Mouse (Mus musculus) embryonic facial prominence, embryonic 11.5 days (tissue): ENCODE data around the gene Map3k4. TPM values are rescaled to one million over a fixed set of nuclear protein-coding genes. Genes with fewer than 3 reads are reported as not detected.

Experiments used
- ATAC-seq: fragments of 200-750 bp; cut with Nextera tagmentation; replicated peaks from 2 replicates; pipeline ENCODE4 v1.8.0; 2017; ENCODE audit warnings: low read depth; ENCODE audit not compliant: insufficient number of reproducible peaks, low FRiP score, low TSS enrichment
- DNase-seq: peaks from one replicate; pipeline ENCODE4 v3.0.0-alpha.2; 2015; ENCODE audit warnings: low spot score
- H3K27ac ChIP-seq: fragments of 300-500 bp; sonication (generic); replicated peaks from 2 replicates; pipeline ENCODE4 v1.5.1; 2014; ENCODE audit warnings: mild to moderate bottlenecking, low read depth, low read length, control low read depth
- H3K27me3 ChIP-seq: fragments of 300-500 bp; sonication (generic); 2 replicates; pipeline ENCODE4 v1.6.1; 2014; ENCODE audit warnings: mild to moderate bottlenecking, low read length, moderate library complexity, mixed read lengths; ENCODE audit not compliant: control insufficient read depth, insufficient read depth
- H3K36me3 ChIP-seq: fragments of 300-500 bp; sonication (generic); replicated peaks from 2 replicates; pipeline ENCODE4 v1.6.1; 2014; ENCODE audit warnings: low read depth, mild to moderate bottlenecking, low read length, moderate library complexity, mixed read lengths; ENCODE audit not compliant: control insufficient read depth, insufficient read depth
- H3K4me1 ChIP-seq: fragments of 300-500 bp; sonication (generic); 2 replicates; pipeline ENCODE4 v1.6.1; 2014; ENCODE audit warnings: low read length, mixed read lengths; ENCODE audit not compliant: control insufficient read depth, insufficient read depth
- H3K4me2 ChIP-seq: fragments of 300-500 bp; sonication (generic); 2 replicates; pipeline ENCODE4 v1.6.1; 2014; ENCODE audit warnings: low read depth, mild to moderate bottlenecking, control low read depth, low read length, moderate library complexity
- H3K4me3 ChIP-seq: fragments of 300-500 bp; sonication (generic); 2 replicates; pipeline ENCODE4 v1.5.1; 2014; ENCODE audit warnings: low read depth, low read length, control low read depth
- H3K9ac ChIP-seq: fragments of 300-500 bp; sonication (generic); replicated peaks from 2 replicates; pipeline ENCODE4 v1.6.1; 2014; ENCODE audit warnings: mild to moderate bottlenecking, control low read depth, low read length
- H3K9me3 ChIP-seq: fragments of 300-500 bp; sonication (generic); replicated peaks from 2 replicates; pipeline ENCODE4 v1.6.1; 2016; ENCODE audit warnings: mild to moderate bottlenecking, low read length, inconsistent platforms, mixed read lengths; ENCODE audit not compliant: control insufficient read depth
- WGBS: fragments of 180-500 bp; shearing (Covaris S2); extraction: QIAGEN DNeasy Blood & Tissue Kit; methylation state at CpG from one replicate; pipeline ENCODE4 v1.1.7; 2014; 5-methylcytosine and 5-hydroxymethylcytosine counted together
- polyA plus RNA-seq: library from polyadenylated mRNA; unstranded; fragments of >200 nt; fragmentation: Nextera tagmentation; extraction: Ambion mirVana; gene quantifications from 2 replicates; pipeline ENCODE4 v1.2.1, GENCODE M21; 2014

Gene Map3k4
- polyA plus RNA-seq, 1 experiment from 2014 or later, result 42.0 TPM

DNA sequence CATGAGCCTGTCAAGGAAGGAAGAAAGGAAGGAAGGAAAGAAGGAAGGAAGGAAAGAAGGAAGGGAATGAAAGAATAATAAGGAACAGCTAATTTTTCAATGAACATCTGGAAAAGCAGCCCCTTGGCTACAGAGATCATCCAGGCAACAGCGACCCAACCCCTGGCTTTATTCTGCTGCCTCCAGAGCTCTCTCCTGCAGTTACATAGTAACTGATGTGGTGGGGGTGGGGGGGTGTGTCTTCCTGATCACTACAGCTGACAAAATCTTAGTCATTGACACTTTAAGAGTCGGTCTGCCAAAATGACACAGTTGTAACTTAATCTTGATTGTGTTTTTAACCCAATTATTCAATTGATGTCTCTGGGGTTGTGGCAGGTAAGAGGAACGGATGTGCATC is 132.3 kb downstream of the Map3k4 start:
- ATAC-seq (no peak), DNase-seq (no peak)
- H3K36me3 ChIP-seq, result no peaks in the 10 kb centered on the region
- no peak overlapping the region for H3K4me3 ChIP-seq
- no peaks in the 10 kb centered on the region for H3K9me3 ChIP-seq
- H3K27me3 ChIP-seq, result no peaks in the 10 kb centered on the region
- no peak overlapping the region for H3K9ac ChIP-seq
- 76% methylated on average over 3 of the region's 3 CpGs for WGBS
- no peaks in the 10 kb centered on the region for H3K4me1 ChIP-seq
- H3K4me2 ChIP-seq, result no peak overlapping the region
- H3K27ac ChIP-seq, result no peak overlapping the region

- no peak overlapping the region for H3K9ac ChIP-seq
These were observed 132.7 kb downstream of the Map3k4 start for GRCm38 (mm10) chr17:12185855-12186254.

GRCm38 (mm10) chr17:12184283-12184682 is 134.3 kb downstream of the Map3k4 start:
- no peaks in the 10 kb centered on the region for H3K9me3 ChIP-seq
- ATAC-seq (no peak), DNase-seq (no peak)
- H3K4me1 ChIP-seq, result no peaks in the 10 kb centered on the region
- H3K4me3 ChIP-seq, result no peak overlapping the region
- H3K27me3 ChIP-seq, result no peaks in the 10 kb centered on the region
- no peak overlapping the region for H3K4me2 ChIP-seq
- no peaks in the 10 kb centered on the region for H3K36me3 ChIP-seq
- H3K27ac ChIP-seq, result no peak overlapping the region
- no peak overlapping the region for H3K9ac ChIP-seq
- 64% methylated on average over 8 of the region's 8 CpGs for WGBS

More at GRCm38 (mm10) chr17:12185855-12186254, 132.7 kb downstream of the Map3k4 start:
- Histone ChIP-seq H3K4me1 (no peaks in the 10 kb centered on the region), H3K4me2 (no peak overlapping the region), H3K4me3 (no peak overlapping the region), H3K27ac (no peak overlapping the region), H3K36me3 (no peaks in the 10 kb centered on the region), H3K27me3 (no peaks in the 10 kb centered on the region), H3K9me3 (no peaks in the 10 kb centered on the region)
- WGBS, result 92% methylated on average over 4 of the region's 4 CpGs
- DNase-seq, result no peak
- ATAC-seq, result no peak

DNA sequence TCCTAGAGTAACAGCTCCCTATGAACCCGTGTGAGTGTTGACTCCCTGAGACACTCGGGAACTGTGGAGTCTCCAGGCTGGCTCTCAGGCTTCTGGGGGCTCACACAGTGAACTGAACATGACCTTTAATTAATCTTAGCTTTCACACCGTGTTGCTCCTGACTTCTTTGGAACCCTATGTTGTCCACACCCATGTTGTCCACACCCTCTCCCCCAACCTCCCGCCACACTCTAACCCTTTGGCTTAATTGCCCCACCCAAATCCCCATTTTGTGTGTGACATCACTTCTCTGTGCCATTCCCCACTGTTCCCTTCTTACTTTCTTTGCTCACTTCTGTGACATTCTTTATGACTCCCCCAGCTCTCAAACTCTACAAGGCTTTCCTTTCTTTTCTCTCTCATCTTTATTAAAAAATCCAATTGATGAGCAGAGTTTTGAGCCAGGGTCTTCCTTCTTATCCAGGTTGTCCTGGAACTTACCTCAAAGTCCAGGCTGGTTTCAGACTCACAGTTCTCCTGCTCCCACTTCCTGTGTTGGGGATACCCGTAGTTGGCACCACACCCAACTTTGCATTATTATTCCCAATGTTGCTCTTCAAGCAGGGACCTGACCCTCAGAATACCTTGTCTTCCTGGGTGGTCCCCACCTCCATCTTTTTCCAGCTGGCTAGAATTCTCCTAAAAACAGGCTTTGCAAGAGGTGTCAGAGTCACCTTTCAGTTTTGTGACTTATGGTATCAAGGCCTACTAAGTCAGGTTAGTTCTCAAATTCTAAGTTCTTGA is 135.7 kb downstream of the Map3k4 start:
- Histone ChIP-seq H3K27me3 (no peaks in the 10 kb centered on the region), H3K9ac (no peak overlapping the region), H3K27ac (no peak overlapping the region), H3K9me3 (no peaks in the 10 kb centered on the region), H3K4me2 (no peak overlapping the region), H3K4me1 (no peaks in the 10 kb centered on the region), H3K36me3 (no peaks in the 10 kb centered on the region), H3K4me3 (no peak overlapping the region)
- DNase-seq (no peak), ATAC-seq (no peak)
- WGBS, result 78% methylated on average over 5 of the region's 5 CpGs

GRCm38 (mm10) chr17:12179766-12180165 is 138.8 kb downstream of the Map3k4 start:
- Histone ChIP-seq H3K36me3 (no peaks in the 10 kb centered on the region), H3K4me2 (no peak overlapping the region), H3K9me3 (no peaks in the 10 kb centered on the region), H3K4me1 (no peaks in the 10 kb centered on the region), H3K27ac (no peak overlapping the region), H3K9ac (no peak overlapping the region), H3K4me3 (no peak overlapping the region), H3K27me3 (no peaks in the 10 kb centered on the region)
- 85% methylated on average over 2 of the region's 2 CpGs for WGBS
- ATAC-seq, result no peak
- DNase-seq, result no peak

- Histone ChIP-seq H3K4me1 (no peaks in the 10 kb centered on the region), H3K27ac (no peak overlapping the region), H3K9ac (no peak overlapping the region), H3K4me3 (no peak overlapping the region), H3K36me3 (no peaks in the 10 kb centered on the region), H3K9me3 (no peaks in the 10 kb centered on the region), H3K4me2 (no peak overlapping the region), H3K27me3 (no peaks in the 10 kb centered on the region)
- no peak for ATAC-seq
- DNase-seq, result no peak
- WGBS, result 87% methylated on average over 7 of the region's 7 CpGs
These were observed 139.3 kb downstream of the Map3k4 start for GRCm38 (mm10) chr17:12179339-12179738.

Other genes with a start within 250 kb of the Map3k4 start
- 17.5 and 21.0 TPM in 2 replicates for gene Agpat4, start 200.1 kb downstream of the Map3k4 start, polyA plus RNA-seq
- 0.13 TPM in 1 of 2 replicates, not detected in the other for gene Plg, start 59.8 kb upstream of the Map3k4 start, polyA plus RNA-seq
- gene Slc22a3, start 188.9 kb upstream of the Map3k4 start, polyA plus RNA-seq, result 0.04 and 0.21 TPM in 2 replicates